Mouse (Mus musculus): ENCODE data around the gene Nup188.

Gene Nup188

GRCm38 (mm10) chr2:30386913-30387312 is 100.7 kb downstream of the Nup188 start:
- no peak for DNase-seq (ENCODE audit: low spot score)

GRCm38 (mm10) chr2:30389000-30389399 is 102.8 kb downstream of the Nup188 start:
- DNase-seq (ENCODE audit: low spot score): no peak

- peak; percentile 98 for DNase-seq (ENCODE audit: low spot score)
These were observed 105.9 kb downstream of the Nup188 start, which contains the start of gene Dolpp1 for GRCm38 (mm10) chr2:30392114-30392576. Gene Dolpp1 (plus strand): TSS chr2:30392254.

- peak; percentile 91 for DNase-seq (ENCODE audit: low spot score)
These were observed 106.6 kb downstream of the Nup188 start for GRCm38 (mm10) chr2:30392577-30393369.

GRCm38 (mm10) chr2:30393370-30393656 is 107.1 kb downstream of the Nup188 start:
- DNase-seq (ENCODE audit: low spot score): no peak
